Mouse (Mus musculus) midbrain, embryonic 13.5 days (tissue): ENCODE data around the gene Syk. TPM values are rescaled to one million over a fixed set of nuclear protein-coding genes. Genes with fewer than 3 reads are reported as not detected.

Source experiments
- polyA plus RNA-seq: library from polyadenylated mRNA; unstranded; fragments of >200 nt; fragmentation: Nextera tagmentation; extraction: Ambion mirVana; gene quantifications from 2 replicates; pipeline ENCODE4 v1.2.1, GENCODE M21; 2015

Syk gene
- polyA plus RNA-seq, 1 experiment from 2014 or later = 1.5 TPM

Other genes starting within 250 kb of the Syk start
- gene Diras2, start 51.9 kb upstream of the Syk start, polyA plus RNA-seq = 1.6 and 1.8 TPM in 2 replicates